Mouse (Mus musculus) cerebellum, adult 2 months (tissue): ENCODE results near the gene Arhgap10. TPM values are rescaled to one million over a fixed set of nuclear protein-coding genes. Genes with fewer than 3 reads are reported as not detected.

ENCODE experiments used
- DNase-seq, 2 experiments: peaks; one replicate each; pipeline ENCODE4 v3.0.0; 2021
- H3K27ac ChIP-seq: fragments of 200-500 bp; 2 replicates; pipeline ENCODE4 v1.5.1; 2012; ENCODE audit warnings: low read length, control low read depth, inconsistent platforms; ENCODE audit not compliant: insufficient read depth
- H3K27me3 ChIP-seq: fragments of 200-500 bp; 2 replicates; pipeline ENCODE4 v1.6.1; 2012; ENCODE audit warnings: inconsistent platforms, mild to moderate bottlenecking, low read length, moderate library complexity; ENCODE audit not compliant: control insufficient read depth, insufficient read depth
- H3K4me1 ChIP-seq: fragments of 200-500 bp; 2 replicates; pipeline ENCODE4 v1.6.1; 2011; ENCODE audit warnings: low read length; ENCODE audit not compliant: control insufficient read depth, insufficient read depth
- H3K4me3 ChIP-seq: fragments of 200-500 bp; replicated peaks from 2 replicates; pipeline ENCODE3; 2011; ENCODE audit warnings: mild to moderate bottlenecking, low read depth, low read length, control low read depth; ENCODE audit not compliant: insufficient read depth
- CTCF ChIP-seq: fragments of 200-500 bp; IDR thresholded peaks from 2 replicates; pipeline ENCODE4 v1.5.1; 2011; ENCODE audit warnings: low read depth, mild to moderate bottlenecking, control low read depth, low read length, moderate library complexity, borderline replicate concordance; ENCODE audit not compliant: insufficient read depth
- POLR2A ChIP-seq: fragments of 200-500 bp; IDR thresholded peaks from 2 replicates; pipeline ENCODE4 v1.6.1; 2011; ENCODE audit warnings: low read length, control low read depth, borderline replicate concordance; ENCODE audit not compliant: insufficient read depth
- whole genome bisulfite sequencing: fragments of 180-500 bp; shearing (Covaris S2); methylation state at CpG from one replicate; pipeline ENCODE4 v1.1.7; 2018; 5-methylcytosine and 5-hydroxymethylcytosine counted together
- polyA plus RNA-seq: library from polyadenylated mRNA; depleted of rRNA; stranded (reverse); fragments of >200 nt; gene quantifications from 2 replicates; pipeline ENCODE4 v1.2.3, GENCODE M21; 2012

The Arhgap10 gene
- polyA plus RNA-seq, 1 experiment = 12.5 TPM

- peaks cover 39% of the 10 kb centered on the region for H3K4me1 ChIP-seq
- DNase-seq = no peak
- H3K27me3 ChIP-seq = no peaks in the 10 kb centered on the region
- no peak overlapping the region for H3K4me3 ChIP-seq
- WGBS = 85% methylated on average over 4 of the region's 4 CpGs
- H3K27ac ChIP-seq = no peak overlapping the region
- no peak for TF ChIP-seq CTCF
- TF ChIP-seq POLR2A = no peak
These were observed 29.5 kb downstream of the Arhgap10 start for GRCm38 (mm10) chr8:77488215-77488606.

GRCm38 (mm10) chr8:77487590-77488214 lies 30.1 kb downstream of the Arhgap10 start:
- H3K4me3 ChIP-seq = no peak overlapping the region
- DNase-seq = peak in 1 of 2 experiments; percentile 37
- WGBS = 70% methylated on average over 10 of the region's 10 CpGs
- peaks cover 39% of the 10 kb centered on the region for H3K4me1 ChIP-seq
- H3K27me3 ChIP-seq = no peaks in the 10 kb centered on the region
- H3K27ac ChIP-seq = no peak overlapping the region
- TF ChIP-seq CTCF = no peak
- TF ChIP-seq POLR2A = no peak

- WGBS = 49% methylated on average over 2 of the region's 2 CpGs
- H3K4me3 ChIP-seq = no peak overlapping the region
- no peak for TF ChIP-seq POLR2A
- TF ChIP-seq CTCF = no peak
These were observed 31.0 kb downstream of the Arhgap10 start for GRCm38 (mm10) chr8:77486749-77487148.

DNA sequence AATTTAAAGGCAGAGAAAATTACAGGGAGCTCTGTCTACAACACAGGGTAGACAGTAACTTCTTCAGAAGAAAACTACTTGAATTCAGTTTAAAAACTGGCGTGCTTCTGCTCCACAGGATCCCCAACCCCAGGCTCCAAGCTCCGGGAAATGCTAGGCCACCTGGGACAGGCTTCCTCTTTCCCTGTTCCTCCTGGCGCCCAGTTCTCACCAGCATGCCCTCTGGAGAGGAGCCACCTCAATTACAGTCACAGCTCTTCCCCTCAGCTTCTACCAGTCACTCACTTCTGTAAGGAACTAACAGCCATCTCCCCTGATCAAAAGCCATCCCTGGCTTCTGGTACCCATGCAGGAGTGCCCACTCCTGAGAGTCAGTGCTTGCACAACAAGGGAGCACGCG lies 32.9 kb downstream of the Arhgap10 start:
- DNase-seq = peak; percentile 40 to 47
- H3K4me3 ChIP-seq = no peak overlapping the region
- H3K27me3 ChIP-seq = no peaks in the 10 kb centered on the region
- no peak overlapping the region for H3K27ac ChIP-seq
- WGBS = 43% methylated on average over 5 of the region's 5 CpGs
- H3K4me1 ChIP-seq = peaks cover 36% of the 10 kb centered on the region
- TF ChIP-seq CTCF = no peak
- TF ChIP-seq POLR2A = no peak

More at GRCm38 (mm10) chr8:77486749-77487148, 31.0 kb downstream of the Arhgap10 start:
- Histone ChIP-seq H3K27me3 (no peaks in the 10 kb centered on the region), H3K4me1 (peaks cover 39% of the 10 kb centered on the region), H3K27ac (no peak overlapping the region)
- peak in 1 of 2 experiments; percentile 38 for DNase-seq

GRCm38 (mm10) chr8:77484266-77484665 lies 33.5 kb downstream of the Arhgap10 start:
- TF ChIP-seq POLR2A (no peak), CTCF (no peak)
- Histone ChIP-seq H3K27ac (no peak overlapping the region), H3K4me1 (peaks cover 40% of the 10 kb centered on the region), H3K27me3 (no peaks in the 10 kb centered on the region), H3K4me3 (no peak overlapping the region)
- DNase-seq = no peak
- WGBS = 79% methylated on average over 7 of the region's 7 CpGs

GRCm38 (mm10) chr8:77483676-77484075 lies 34.1 kb downstream of the Arhgap10 start:
- DNase-seq = no peak
- Histone ChIP-seq H3K4me3 (no peak overlapping the region), H3K27me3 (no peaks in the 10 kb centered on the region), H3K27ac (peak overlapping the region; percentile 23; the same call in 1 of the 2 replicates), H3K4me1 (peaks cover 40% of the 10 kb centered on the region)
- no peak for TF ChIP-seq POLR2A
- TF ChIP-seq CTCF = no peak
- 80% methylated on average over 4 of the region's 4 CpGs for WGBS

DNA sequence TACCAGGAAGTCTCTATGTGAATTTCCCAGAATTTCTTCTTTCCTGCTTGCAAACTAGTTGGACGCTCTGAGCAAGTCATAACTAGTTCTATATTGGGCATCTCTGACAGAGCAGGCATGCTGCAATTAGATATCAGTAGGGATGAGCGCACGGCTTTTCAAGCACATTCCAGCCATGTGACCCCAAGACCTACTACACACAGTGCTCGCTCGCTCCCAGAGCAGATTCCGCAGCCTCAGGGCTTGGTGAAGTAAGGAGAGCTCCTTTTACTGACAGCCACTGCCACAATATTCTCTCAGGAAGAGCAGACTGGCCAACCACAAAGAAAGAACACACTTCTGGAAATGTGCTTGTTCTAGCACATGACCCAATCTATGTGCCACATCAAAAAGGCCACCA lies 36.0 kb downstream of the Arhgap10 start:
- TF ChIP-seq CTCF (no peak), POLR2A (no peak)
- H3K4me1 ChIP-seq = peaks cover 28% of the 10 kb centered on the region
- no peak overlapping the region for H3K27ac ChIP-seq
- no peaks in the 10 kb centered on the region for H3K27me3 ChIP-seq
- WGBS = 78% methylated on average over 6 of the region's 6 CpGs
- DNase-seq = no peak
- no peak overlapping the region for H3K4me3 ChIP-seq

GRCm38 (mm10) chr8:77479995-77480394 lies 37.8 kb downstream of the Arhgap10 start:
- Histone ChIP-seq H3K4me3 (no peak overlapping the region), H3K27me3 (no peaks in the 10 kb centered on the region), H3K4me1 (peaks cover 13% of the 10 kb centered on the region), H3K27ac (no peak overlapping the region)
- WGBS = 32% methylated on average over 9 of the region's 9 CpGs
- TF ChIP-seq CTCF (no peak; the same call in 1 of the 2 replicates), POLR2A (no peak)
- no peak for DNase-seq
